Mouse (Mus musculus): ENCODE measurements around the gene Socs1. TPM values are rescaled to one million over a fixed set of nuclear protein-coding genes. Genes with fewer than 3 reads are reported as not detected.
A peak's percentile ranks its signal among the peaks of the same experiment; 100 is the strongest.

Socs1 gene
- polyA plus RNA-seq, 1 experiment from 2014 or later, result 6.1 TPM

- no peak within 1 kb of the TSS for H3K4me3 ChIP-seq (ENCODE audit: low read depth, low read length)
- 71% methylated on average over 6 of the region's 6 CpGs for WGBS
- H3K9me3 ChIP-seq (ENCODE audit: control insufficient read depth, low read length), result no peaks in the 10 kb centered on the region
- ATAC-seq (replicated peaks; ENCODE audit: low FRiP score, low TSS enrichment, low read depth) (no peak), DNase-seq (ENCODE audit: low spot score) (no peak)
- H3K4me2 ChIP-seq (ENCODE audit: low read length), result no peak within 1 kb of the TSS
- H3K27me3 ChIP-seq (replicated peaks; ENCODE audit: control insufficient read depth, insufficient read depth, low read length), result peaks cover 22% of the 10 kb centered on the region
- H3K36me3 ChIP-seq (ENCODE audit: control insufficient read depth, insufficient read depth, low read length), result no peaks in the 10 kb centered on the region
- no peak within 1 kb of the TSS for H3K27ac ChIP-seq (ENCODE audit: low read depth)
- no peak within 1 kb of the TSS for H3K9ac ChIP-seq (ENCODE audit: low read length)
- H3K4me1 ChIP-seq (replicated peaks; ENCODE audit: control insufficient read depth, insufficient read depth, low read length), result no peaks in the 10 kb centered on the region
Measured at GRCm38 (mm10) chr16:10796034-10796433, 10.7 kb upstream of the Socs1 start, which contains the start of gene Prm2. Gene Prm2 (minus strand): TSS chr16:10796134.

- no peak within 1 kb of the TSS for H3K4me2 ChIP-seq (ENCODE audit: low read length)
- H3K27me3 ChIP-seq (replicated peaks; ENCODE audit: control insufficient read depth, insufficient read depth, low read length), result peaks cover 7% of the 10 kb centered on the region
- no peaks in the 10 kb centered on the region for H3K36me3 ChIP-seq (ENCODE audit: control insufficient read depth, insufficient read depth, low read length)
- H3K4me3 ChIP-seq (ENCODE audit: low read depth, low read length), result no peak within 1 kb of the TSS
- no peak within 1 kb of the TSS for H3K27ac ChIP-seq (ENCODE audit: low read depth)
- DNase-seq (ENCODE audit: low spot score), result no peak
- no peak for ATAC-seq (replicated peaks; ENCODE audit: low FRiP score, low TSS enrichment, low read depth)
- H3K9ac ChIP-seq (ENCODE audit: low read length), result no peak within 1 kb of the TSS
- 77% methylated on average over 9 of the region's 9 CpGs for WGBS
- peaks cover 4% of the 10 kb centered on the region; the same call in 1 of the 2 replicates for H3K4me1 ChIP-seq (replicated peaks; ENCODE audit: control insufficient read depth, insufficient read depth, low read length)
- no peaks in the 10 kb centered on the region for H3K9me3 ChIP-seq (ENCODE audit: control insufficient read depth, low read length)
Measured at GRCm38 (mm10) chr16:10790702-10791101, 5.4 kb upstream of the Socs1 start, which contains the start of gene Prm3. Gene Prm3 (minus strand): TSS chr16:10790914.

GRCm38 (mm10) chr16:10788866-10789265 is 3.5 kb upstream of the Socs1 start:
- Histone ChIP-seq H3K9me3 (ENCODE audit: control insufficient read depth, low read length) (no peaks in the 10 kb centered on the region), H3K4me1 (replicated peaks; ENCODE audit: control insufficient read depth, insufficient read depth, low read length) (peaks cover 5% of the 10 kb centered on the region; the same call in 1 of the 2 replicates), H3K36me3 (ENCODE audit: control insufficient read depth, insufficient read depth, low read length) (no peaks in the 10 kb centered on the region), H3K4me2 (ENCODE audit: low read length) (no peak overlapping the region), H3K9ac (ENCODE audit: low read length) (no peak overlapping the region), H3K27me3 (replicated peaks; ENCODE audit: control insufficient read depth, insufficient read depth, low read length) (no peaks in the 10 kb centered on the region), H3K4me3 (ENCODE audit: low read depth, low read length) (no peak overlapping the region), H3K27ac (ENCODE audit: low read depth) (no peak overlapping the region)
- ATAC-seq (replicated peaks; ENCODE audit: low FRiP score, low TSS enrichment, low read depth) (no peak), DNase-seq (ENCODE audit: low spot score) (no peak)
- 69% methylated on average over 4 of the region's 4 CpGs for WGBS

DNA sequence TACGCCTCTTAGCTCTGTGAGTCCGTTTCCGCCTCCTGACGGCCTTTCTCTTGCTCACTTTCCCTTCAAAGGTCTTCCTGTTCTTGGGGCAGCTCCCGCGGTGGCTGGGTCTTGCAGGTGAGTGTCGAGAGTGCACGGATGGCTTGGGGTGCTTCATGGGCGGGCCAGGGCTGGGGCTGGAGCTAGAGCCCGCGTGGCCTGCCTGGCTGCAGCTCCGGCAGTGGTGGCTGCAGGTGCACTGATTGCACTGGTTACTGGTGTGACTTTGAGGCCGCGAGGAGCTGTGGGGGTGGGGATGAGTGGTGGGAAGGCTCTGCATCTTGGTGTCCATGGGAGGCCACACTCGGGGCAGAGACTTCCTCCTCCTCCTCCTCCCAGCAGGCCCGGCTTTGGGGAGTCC is 2.9 kb upstream of the Socs1 start, which contains the start of gene Tnp2:
Gene Tnp2 (minus strand): TSS at position 390 of the 400 bp plus-strand sequence.
- Histone ChIP-seq H3K9me3 (ENCODE audit: control insufficient read depth, low read length) (no peaks in the 10 kb centered on the region), H3K9ac (ENCODE audit: low read length) (no peak within 1 kb of the TSS), H3K27ac (ENCODE audit: low read depth) (no peak within 1 kb of the TSS), H3K27me3 (replicated peaks; ENCODE audit: control insufficient read depth, insufficient read depth, low read length) (no peaks in the 10 kb centered on the region), H3K4me2 (ENCODE audit: low read length) (no peak within 1 kb of the TSS), H3K4me3 (ENCODE audit: low read depth, low read length) (no peak within 1 kb of the TSS), H3K36me3 (ENCODE audit: control insufficient read depth, insufficient read depth, low read length) (no peaks in the 10 kb centered on the region), H3K4me1 (replicated peaks; ENCODE audit: control insufficient read depth, insufficient read depth, low read length) (peaks cover 9% of the 10 kb centered on the region; the same call in 1 of the 2 replicates)
- DNase-seq (ENCODE audit: low spot score), result no peak
- no peak for ATAC-seq (replicated peaks; ENCODE audit: low FRiP score, low TSS enrichment, low read depth)
- WGBS, result 47% methylated on average over 16 of the region's 16 CpGs

- Histone ChIP-seq H3K9ac (ENCODE audit: low read length) (no peak overlapping the region), H3K27ac (ENCODE audit: low read depth) (no peak overlapping the region), H3K9me3 (ENCODE audit: control insufficient read depth, low read length) (no peaks in the 10 kb centered on the region), H3K27me3 (replicated peaks; ENCODE audit: control insufficient read depth, insufficient read depth, low read length) (no peaks in the 10 kb centered on the region), H3K4me1 (replicated peaks; ENCODE audit: control insufficient read depth, insufficient read depth, low read length) (peaks cover 16% of the 10 kb centered on the region; the same call in 1 of the 2 replicates), H3K4me2 (ENCODE audit: low read length) (no peak overlapping the region), H3K4me3 (ENCODE audit: low read depth, low read length) (no peak overlapping the region), H3K36me3 (ENCODE audit: control insufficient read depth, insufficient read depth, low read length) (no peaks in the 10 kb centered on the region)
- WGBS, result 80% methylated on average over 7 of the region's 7 CpGs
- no peak for ATAC-seq (replicated peaks; ENCODE audit: low FRiP score, low TSS enrichment, low read depth)
- no peak for DNase-seq (ENCODE audit: low spot score)
Measured at GRCm38 (mm10) chr16:10787548-10788058, 2.3 kb upstream of the Socs1 start.

DNA sequence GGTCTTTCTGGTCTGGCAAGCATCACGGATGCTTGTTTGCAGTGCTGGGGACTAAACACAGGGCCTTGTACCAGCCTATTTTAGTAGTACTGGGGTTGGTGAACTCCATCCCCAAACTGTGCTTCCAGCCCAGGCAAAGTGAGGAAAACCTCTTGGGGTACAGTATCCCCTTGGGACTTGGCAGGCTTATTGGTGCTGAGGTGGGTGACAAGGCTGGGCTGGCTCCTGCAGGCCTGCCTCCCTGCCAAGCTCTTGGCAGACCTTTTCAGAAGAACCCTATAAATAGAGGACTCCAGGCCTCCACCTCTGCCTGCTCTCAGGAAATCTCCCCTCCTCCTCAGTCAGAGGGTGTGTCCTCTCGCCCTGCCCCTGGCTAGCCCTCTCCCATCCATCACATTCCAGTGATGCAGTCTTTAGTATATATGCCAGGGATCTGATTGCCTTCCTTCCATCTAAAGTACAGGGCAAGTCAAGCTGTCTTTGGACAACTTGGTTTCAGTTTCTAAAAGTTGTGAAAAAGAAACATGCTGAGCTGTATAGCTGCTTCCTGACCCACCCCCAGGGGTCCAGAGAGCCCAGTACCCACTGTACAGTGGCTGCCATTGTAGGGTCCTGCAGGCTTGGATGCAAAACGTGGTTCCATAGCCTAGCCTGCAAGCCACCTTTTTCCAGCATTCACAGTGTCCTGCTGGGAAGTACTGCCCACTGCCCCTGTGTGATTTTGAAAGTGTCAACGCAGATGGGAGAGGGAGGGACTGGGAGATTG is 1.6 kb upstream of the Socs1 start:
- ATAC-seq (replicated peaks; ENCODE audit: low FRiP score, low TSS enrichment, low read depth), result no peak
- Histone ChIP-seq H3K9me3 (ENCODE audit: control insufficient read depth, low read length) (no peaks in the 10 kb centered on the region), H3K9ac (ENCODE audit: low read length) (no peak overlapping the region), H3K27me3 (replicated peaks; ENCODE audit: control insufficient read depth, insufficient read depth, low read length) (no peaks in the 10 kb centered on the region), H3K36me3 (ENCODE audit: control insufficient read depth, insufficient read depth, low read length) (no peaks in the 10 kb centered on the region), H3K27ac (ENCODE audit: low read depth) (no peak overlapping the region), H3K4me2 (ENCODE audit: low read length) (peak overlapping the region; percentile 99; the same call in 1 of the 2 replicates), H3K4me3 (ENCODE audit: low read depth, low read length) (no peak overlapping the region), H3K4me1 (replicated peaks; ENCODE audit: control insufficient read depth, insufficient read depth, low read length) (peaks cover 22% of the 10 kb centered on the region)
- 55% methylated on average over 4 of the region's 4 CpGs for WGBS
- DNase-seq (ENCODE audit: low spot score), result no peak

GRCm38 (mm10) chr16:10786288-10786687 is 952 bp upstream of the Socs1 start:
- H3K9me3 ChIP-seq (ENCODE audit: control insufficient read depth, low read length), result no peaks in the 10 kb centered on the region
- peak; percentile 90 for DNase-seq (ENCODE audit: low spot score)
- no peaks in the 10 kb centered on the region for H3K27me3 ChIP-seq (replicated peaks; ENCODE audit: control insufficient read depth, insufficient read depth, low read length)
- peaks cover 24% of the 10 kb centered on the region for H3K4me1 ChIP-seq (replicated peaks; ENCODE audit: control insufficient read depth, insufficient read depth, low read length)
- peak overlapping the region; percentile 73 for H3K9ac ChIP-seq (ENCODE audit: low read length)
- H3K27ac ChIP-seq (ENCODE audit: low read depth), result peak overlapping the region; percentile 98
- H3K4me3 ChIP-seq (ENCODE audit: low read depth, low read length), result peak overlapping the region; percentile 57
- H3K4me2 ChIP-seq (ENCODE audit: low read length), result peak overlapping the region; percentile 99
- 2% methylated on average over 9 of the region's 9 CpGs for WGBS
- peak; percentile 20 for ATAC-seq (replicated peaks; ENCODE audit: low FRiP score, low TSS enrichment, low read depth)
- no peaks in the 10 kb centered on the region for H3K36me3 ChIP-seq (ENCODE audit: control insufficient read depth, insufficient read depth, low read length)

DNA sequence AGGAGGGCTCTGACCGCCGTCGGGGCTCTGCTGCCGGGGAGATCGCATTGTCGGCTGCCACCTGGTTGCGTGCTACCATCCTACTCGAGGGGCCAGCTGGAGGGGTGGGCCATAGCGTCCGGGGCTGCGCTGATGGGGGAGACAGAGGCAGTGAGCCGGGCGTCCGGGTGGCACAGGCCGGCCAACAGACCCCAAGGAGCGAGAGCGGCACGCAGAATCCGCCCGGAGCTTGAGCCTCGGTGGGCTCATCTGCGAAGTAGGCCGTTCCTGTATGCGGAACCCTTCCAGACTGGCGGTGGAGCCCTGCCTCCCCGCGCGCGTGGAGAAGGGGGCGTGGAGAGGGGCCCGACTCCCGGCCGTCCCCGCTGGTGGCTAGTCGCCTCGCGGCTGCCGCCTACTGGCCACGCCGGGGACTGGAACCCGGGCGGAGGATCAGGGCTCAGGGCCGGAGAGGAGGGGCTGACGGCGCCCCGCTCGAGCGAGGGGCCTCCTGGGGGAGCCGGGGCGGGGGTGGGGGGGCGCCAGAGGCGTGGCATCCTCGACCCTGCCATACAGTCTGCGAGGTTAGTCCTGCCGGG is 454 bp downstream of the Socs1 start:
- H3K27me3 ChIP-seq (replicated peaks; ENCODE audit: control insufficient read depth, insufficient read depth, low read length), result no peaks in the 10 kb centered on the region
- H3K27ac ChIP-seq (ENCODE audit: low read depth), result peak overlapping the region; percentile 98
- ATAC-seq (replicated peaks; ENCODE audit: low FRiP score, low TSS enrichment, low read depth) (peak; percentile 84), DNase-seq (ENCODE audit: low spot score) (no peak)
- WGBS, result under 1% methylated on average over 41 of the region's 55 CpGs
- peak overlapping the region; percentile 99 for H3K4me2 ChIP-seq (ENCODE audit: low read length)
- H3K9ac ChIP-seq (ENCODE audit: low read length), result peak overlapping the region; percentile 73
- H3K36me3 ChIP-seq (ENCODE audit: control insufficient read depth, insufficient read depth, low read length), result no peaks in the 10 kb centered on the region
- no peaks in the 10 kb centered on the region for H3K9me3 ChIP-seq (ENCODE audit: control insufficient read depth, low read length)
- peaks cover 32% of the 10 kb centered on the region for H3K4me1 ChIP-seq (replicated peaks; ENCODE audit: control insufficient read depth, insufficient read depth, low read length)
- H3K4me3 ChIP-seq (ENCODE audit: low read depth, low read length), result peak overlapping the region; percentile 57
